30 mouse cellular contexts compared by ENCODE assay signal in the genomic region with DNA sequence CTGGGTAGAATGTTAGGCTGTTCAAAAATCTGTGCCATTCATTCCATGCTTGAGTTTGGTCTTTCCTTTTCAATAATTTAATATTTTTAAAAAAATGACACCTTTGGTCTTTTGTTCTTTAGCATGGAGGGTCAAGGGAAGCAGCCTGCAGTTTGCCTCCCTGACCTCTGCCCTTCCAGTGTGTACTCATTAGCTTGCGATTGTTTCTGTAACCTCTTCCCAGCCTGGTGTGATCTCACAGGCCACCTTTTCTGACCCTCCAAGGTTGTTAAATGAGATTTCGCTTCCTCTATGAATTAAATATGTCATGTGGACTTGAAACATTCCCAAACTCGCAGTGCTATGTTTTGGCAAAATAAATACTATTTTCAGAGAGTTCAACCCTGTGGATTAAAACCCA.
DNase-seq lines count a peak whose midpoint lies in the region; ATAC-seq and TF ChIP-seq lines count a peak whose summit lies in the region.
"Had no signal": no experiment of that assay in that cellular context is flagged by ENCODE, and none has a peak within 500 bp of the region (broad histone marks: within the 10 kb centered on the region; RNA-seq: fewer than 3 reads in every experiment).

No protein-coding gene starts in this region.

- 45% methylated on average over 3 of the region's 3 CpGs for WGBS in kidney, adult 2 months
- 30% methylated on average over 3 of the region's 3 CpGs for WGBS in kidney, embryonic 15.5 days
- WGBS in midbrain, embryonic 11.5 days: 76% methylated on average over 3 of the region's 3 CpGs
- WGBS in midbrain, embryonic 16.5 days: 76% methylated on average over 3 of the region's 3 CpGs
- 90% methylated on average over 3 of the region's 3 CpGs for WGBS in cerebellum, adult 2 months

- TF ChIP-seq CTCF in kidney, adult 2 months (conservative IDR thresholded peaks at IDR 0.05; ENCODE audit: insufficient read depth, insufficient read length, low read depth, low read length): no peak
- TF ChIP-seq CTCF in cerebellum, adult 2 months (IDR thresholded peaks at IDR 0.05; ENCODE audit: borderline replicate concordance, insufficient read depth, low read depth, low read length): no peak

- no peak overlapping the region for H3K4me3 ChIP-seq in kidney, adult 2 months (ENCODE audit: insufficient read depth, low read depth, low read length)
- H3K4me3 ChIP-seq in kidney, embryonic 15.5 days (replicated peaks): no peak overlapping the region
- H3K4me3 ChIP-seq in midbrain, embryonic 11.5 days (ENCODE audit: low read depth, low read length): no peak overlapping the region
- H3K4me3 ChIP-seq in midbrain, embryonic 16.5 days (ENCODE audit: low read depth, low read length): no peak overlapping the region
- H3K4me3 ChIP-seq in cerebellum, adult 2 months (replicated peaks; ENCODE audit: insufficient read depth, low read depth, low read length): no peak overlapping the region
- H3K4me3 ChIP-seq: forebrain, embryonic 13.5 days; heart, embryonic 10.5 days; heart, embryonic 15.5 days; hindbrain, embryonic 12.5 days; intestine, embryonic 15.5 days; limb, embryonic 10.5 days; limb, embryonic 15.5 days; lung, embryonic 15.5 days; midbrain, embryonic 12.5 days had no signal

- H3K27ac ChIP-seq in kidney, adult 2 months (ENCODE audit: insufficient read depth, low read depth, low read length): no peak overlapping the region
- no peak overlapping the region for H3K27ac ChIP-seq in kidney, embryonic 15.5 days
- no peak overlapping the region for H3K27ac ChIP-seq in midbrain, embryonic 11.5 days (ENCODE audit: low read depth, low read length)
- H3K27ac ChIP-seq in midbrain, embryonic 16.5 days (ENCODE audit: low read length): no peak overlapping the region
- no peak overlapping the region for H3K27ac ChIP-seq in cerebellum, adult 2 months (ENCODE audit: insufficient read depth, low read length)
- H3K27ac ChIP-seq: forebrain, embryonic 13.5 days; heart, embryonic 10.5 days; heart, embryonic 15.5 days; hindbrain, embryonic 12.5 days; hindbrain, postnatal 0 days; intestine, embryonic 15.5 days; limb, embryonic 10.5 days; limb, embryonic 15.5 days; liver, embryonic 14.5 days; lung, embryonic 15.5 days; midbrain, embryonic 12.5 days; stomach, postnatal 0 days had no signal

- no peak for TF ChIP-seq POLR2A in kidney, adult 2 months (IDR thresholded peaks at IDR 0.05; ENCODE audit: low read depth, low read length)
- TF ChIP-seq POLR2A in cerebellum, adult 2 months (IDR thresholded peaks at IDR 0.05; ENCODE audit: borderline replicate concordance, insufficient read depth, low read length): no peak

- H3K36me3 ChIP-seq in kidney, adult 2 months (ENCODE audit: control insufficient read depth, insufficient read depth, low read length): no peaks in the 10 kb centered on the region; the same call in none of the 2 replicates
- H3K36me3 ChIP-seq in kidney, embryonic 15.5 days: peaks cover 26% of the 10 kb centered on the region
- H3K36me3 ChIP-seq in midbrain, embryonic 11.5 days (ENCODE audit: control insufficient read depth, insufficient read depth, low read length): no peaks in the 10 kb centered on the region
- H3K36me3 ChIP-seq in midbrain, embryonic 16.5 days (ENCODE audit: control insufficient read depth, insufficient read depth, low read length): no peaks in the 10 kb centered on the region
- H3K36me3 ChIP-seq: hindbrain, embryonic 12.5 days; intestine, embryonic 15.5 days; midbrain, embryonic 12.5 days had no signal

- H3K4me2 ChIP-seq in kidney, embryonic 15.5 days: no peak overlapping the region
- H3K4me2 ChIP-seq in midbrain, embryonic 11.5 days: no peak overlapping the region
- H3K4me2 ChIP-seq in midbrain, embryonic 16.5 days (ENCODE audit: low read length): no peak overlapping the region
- H3K4me2 ChIP-seq: forebrain, embryonic 13.5 days; heart, embryonic 15.5 days; hindbrain, embryonic 12.5 days; intestine, embryonic 15.5 days; limb, embryonic 15.5 days; lung, embryonic 15.5 days; midbrain, embryonic 12.5 days had no signal

- DNase-seq in kidney, adult 2 months: peak; percentile 48
- DNase-seq in midbrain, embryonic 11.5 days (ENCODE audit: low spot score, missing footprints): peak; percentile 83
- peak; percentile 47 for DNase-seq in kidney, postnatal 14 days
- peak; percentile 25 for DNase-seq in yolk sac, embryonic 10.5 days (ENCODE audit: low spot score)
- DNase-seq in cerebellum, adult 2 months: no peak
- DNase-seq: adrenal gland, adult 2 months; B cell, adult 2 months; cerebellum, adult 9-10 months; gastrocnemius, postnatal 14 days; heart, postnatal 36 days; layer of hippocampus, adult 9-11 months; lung, postnatal 36 days; right cerebral cortex, postnatal 25 days; spleen, adult 18-20 months; thymus, adult 18-20 months; thymus, postnatal 25 days had no signal

- H3K27me3 ChIP-seq in kidney, adult 2 months (replicated peaks; ENCODE audit: control insufficient read depth, insufficient read depth, low read length): no peaks in the 10 kb centered on the region
- no peaks in the 10 kb centered on the region for H3K27me3 ChIP-seq in kidney, embryonic 15.5 days
- no peaks in the 10 kb centered on the region for H3K27me3 ChIP-seq in midbrain, embryonic 11.5 days (ENCODE audit: control insufficient read depth, insufficient read depth, low read length)
- no peaks in the 10 kb centered on the region for H3K27me3 ChIP-seq in midbrain, embryonic 16.5 days (ENCODE audit: control insufficient read depth, insufficient read depth, low read depth, low read length)
- H3K27me3 ChIP-seq in cerebellum, adult 2 months (ENCODE audit: control insufficient read depth, insufficient read depth, low read length): peaks cover under 1% of the 10 kb centered on the region; the same call in 1 of the 2 replicates
- H3K27me3 ChIP-seq: forebrain, embryonic 13.5 days; heart, embryonic 15.5 days; hindbrain, embryonic 12.5 days; intestine, embryonic 15.5 days; limb, embryonic 15.5 days; lung, embryonic 15.5 days; midbrain, embryonic 12.5 days had no signal

- H3K4me1 ChIP-seq in kidney, adult 2 months (ENCODE audit: control insufficient read depth, insufficient read depth, low read length): 0 out of 2 replicates have a peak, but pooled peaks cover 5% of the 10 kb centered on the region
- peaks cover 19% of the 10 kb centered on the region; the same call in 1 of the 2 replicates for H3K4me1 ChIP-seq in kidney, embryonic 15.5 days
- no peaks in the 10 kb centered on the region for H3K4me1 ChIP-seq in midbrain, embryonic 11.5 days (ENCODE audit: control insufficient read depth, insufficient read depth, low read length)
- H3K4me1 ChIP-seq in midbrain, embryonic 16.5 days (ENCODE audit: control insufficient read depth, insufficient read depth, low read length): peaks cover 6% of the 10 kb centered on the region
- H3K4me1 ChIP-seq in cerebellum, adult 2 months (ENCODE audit: control insufficient read depth, insufficient read depth, low read length): no peaks in the 10 kb centered on the region
- H3K4me1 ChIP-seq: heart, embryonic 10.5 days; intestine, embryonic 15.5 days had no signal

- ATAC-seq in kidney, embryonic 15.5 days (replicated peaks; ENCODE audit: low FRiP score): no peak
- ATAC-seq in midbrain, embryonic 11.5 days (ENCODE audit: low FRiP score): no peak
- no peak for ATAC-seq in midbrain, embryonic 16.5 days
- ATAC-seq: hindbrain, postnatal 0 days; intestine, embryonic 15.5 days had no signal

- no peak overlapping the region for H3K9ac ChIP-seq in kidney, embryonic 15.5 days
- no peak overlapping the region for H3K9ac ChIP-seq in midbrain, embryonic 11.5 days (ENCODE audit: low read length)
- H3K9ac ChIP-seq in midbrain, embryonic 16.5 days (ENCODE audit: low read depth, low read length): no peak overlapping the region
- H3K9ac ChIP-seq: forebrain, embryonic 13.5 days; heart, embryonic 15.5 days; hindbrain, embryonic 12.5 days; intestine, embryonic 15.5 days; limb, embryonic 15.5 days; liver, embryonic 14.5 days; lung, embryonic 15.5 days; midbrain, embryonic 12.5 days had no signal

- no peaks in the 10 kb centered on the region for H3K9me3 ChIP-seq in kidney, embryonic 15.5 days (replicated peaks)
- H3K9me3 ChIP-seq in midbrain, embryonic 11.5 days (ENCODE audit: control insufficient read depth, low read length): no peaks in the 10 kb centered on the region
- no peaks in the 10 kb centered on the region for H3K9me3 ChIP-seq in midbrain, embryonic 16.5 days (replicated peaks; ENCODE audit: control insufficient read depth, low read length, poor library complexity, severe bottlenecking)
- H3K9me3 ChIP-seq: forebrain, embryonic 13.5 days; heart, embryonic 10.5 days; heart, embryonic 15.5 days; hindbrain, embryonic 12.5 days; intestine, embryonic 15.5 days; limb, embryonic 10.5 days; limb, embryonic 15.5 days; lung, embryonic 15.5 days; midbrain, embryonic 12.5 days had no signal

Comparison
In these comparisons a context has a peak if more than half of its experiments do, and no peak if none do; other contexts are left out.
1. DNase-seq: peak in kidney, adult 2 months (single experiment), midbrain, embryonic 11.5 days (single experiment), kidney, postnatal 14 days (single experiment) and yolk sac, embryonic 10.5 days (single experiment); none in cerebellum, adult 2 months (0 of 2).